Mouse (Mus musculus) kidney, adult 8-10 months (tissue): Measurements from ENCODE around the gene Nudt16.
A peak's percentile ranks its signal among the peaks of the same experiment; 100 is the strongest.
"Not testable (repeated sequence)": the region's sequence is repeated elsewhere in the genome, so short reads cannot be mapped to it uniquely, and the experiment has no call there.

Source experiments
- DNase-seq, 2 experiments: peaks; one replicate each; pipeline ENCODE4 v3.0.0; 2022

Gene Nudt16

DNA sequence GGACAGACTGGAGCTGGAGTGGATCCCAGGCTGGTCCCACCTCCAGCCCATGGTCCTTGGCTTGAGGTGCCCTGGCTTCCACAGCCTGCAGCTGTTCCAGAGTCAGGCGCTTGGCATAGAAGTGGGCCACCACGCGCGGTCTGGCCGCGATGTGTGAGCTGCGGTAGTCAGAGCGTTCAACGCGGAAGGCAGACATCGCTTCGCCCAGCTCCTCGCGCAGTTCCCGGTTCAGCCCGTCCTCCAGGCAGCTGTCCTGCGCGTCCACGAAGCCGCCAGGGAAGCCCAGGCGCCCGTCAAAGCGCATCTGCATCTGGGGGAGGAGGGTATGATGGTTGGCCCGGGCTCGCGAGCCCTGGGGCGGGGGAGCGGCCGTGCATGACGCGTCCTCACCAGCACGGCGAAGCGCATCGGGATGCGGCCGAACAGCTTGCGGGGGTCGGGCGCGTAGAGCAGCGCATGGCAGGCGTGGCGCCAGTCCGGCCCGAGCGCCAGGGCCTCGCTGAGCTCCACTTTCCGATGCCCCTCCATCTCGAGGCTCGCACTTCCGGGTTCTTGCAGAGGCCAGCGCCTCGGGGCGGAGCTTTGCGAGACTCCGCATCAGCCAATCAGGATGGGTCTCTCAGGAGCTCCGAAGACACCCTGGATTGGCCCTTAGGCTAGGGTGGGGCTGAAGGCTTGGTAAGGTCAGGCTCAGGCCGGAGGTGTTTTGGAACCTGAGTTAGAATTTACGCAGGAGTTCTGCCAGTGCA, at the start of gene Nudt16:
Nudt16 (minus strand) TSS at position 572 of the 749 bp plus-strand sequence.
- peak; percentile 91 to 92 for DNase-seq

DNA sequence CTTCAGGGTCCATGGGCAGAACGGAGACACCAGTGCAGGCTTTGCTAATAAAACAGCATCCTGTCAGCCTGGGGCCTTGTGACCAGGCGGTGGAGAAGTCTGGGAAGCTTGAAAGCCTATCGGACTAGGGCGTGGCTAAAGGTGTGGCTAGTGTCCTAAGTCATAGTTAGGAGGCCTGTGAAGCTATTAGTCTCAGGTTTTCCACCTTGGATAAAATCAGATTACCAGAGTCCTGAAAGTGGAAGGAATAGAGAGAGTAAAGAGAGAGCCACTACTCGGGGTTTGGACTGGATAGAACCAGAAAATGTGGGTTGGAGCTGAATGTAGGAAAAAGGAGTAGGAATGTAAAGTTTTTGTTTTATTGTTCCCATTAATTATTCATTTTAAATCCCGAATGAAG, 13.4 kb upstream of the Nudt16 start, which contains the start of gene 1700080E11Rik:
1700080E11Rik (minus strand) TSS at position 101 of the 400 bp plus-strand sequence.
- DNase-seq, result no peak

DNA sequence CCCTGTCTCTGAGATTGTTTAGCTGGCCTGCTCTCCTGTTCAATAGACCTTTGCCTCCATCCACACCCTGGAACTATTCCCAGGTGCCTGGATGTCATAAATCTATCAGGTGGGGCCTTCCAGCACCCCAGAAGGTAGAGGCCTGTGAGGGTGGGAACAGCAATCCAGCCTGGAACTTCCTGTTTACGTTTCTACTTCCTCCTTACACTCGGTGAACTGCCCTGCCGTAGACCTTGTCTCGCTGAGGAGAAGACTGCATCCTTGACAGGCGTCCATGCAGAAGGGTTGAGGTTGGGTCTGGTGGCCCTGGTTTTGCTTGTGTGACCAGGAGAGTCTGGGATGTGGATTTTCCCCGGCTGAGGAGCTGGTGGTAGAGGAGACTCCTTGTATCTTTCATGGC, 7.6 kb upstream of the Nudt16 start:
- no peak for DNase-seq

DNA sequence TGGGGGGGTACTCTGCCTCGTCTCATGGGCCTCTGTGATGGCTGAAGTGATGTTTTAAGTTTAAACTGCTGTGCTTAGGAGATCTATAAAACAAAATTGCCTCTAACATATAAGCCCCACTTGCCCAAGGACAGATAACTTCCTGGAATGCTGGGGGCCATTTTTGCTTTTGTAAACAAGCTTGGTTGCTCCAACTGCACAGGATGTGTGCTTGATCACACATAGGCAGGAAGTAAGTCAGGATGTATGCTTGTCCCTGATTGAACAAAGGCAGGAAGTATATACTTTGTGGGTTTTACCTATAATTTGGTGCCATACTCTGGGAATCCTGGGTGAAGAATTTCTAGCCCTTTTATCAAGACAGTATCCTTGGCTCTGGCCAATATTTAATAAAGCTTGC, 4.8 kb upstream of the Nudt16 start:
- DNase-seq, result no peak

DNA sequence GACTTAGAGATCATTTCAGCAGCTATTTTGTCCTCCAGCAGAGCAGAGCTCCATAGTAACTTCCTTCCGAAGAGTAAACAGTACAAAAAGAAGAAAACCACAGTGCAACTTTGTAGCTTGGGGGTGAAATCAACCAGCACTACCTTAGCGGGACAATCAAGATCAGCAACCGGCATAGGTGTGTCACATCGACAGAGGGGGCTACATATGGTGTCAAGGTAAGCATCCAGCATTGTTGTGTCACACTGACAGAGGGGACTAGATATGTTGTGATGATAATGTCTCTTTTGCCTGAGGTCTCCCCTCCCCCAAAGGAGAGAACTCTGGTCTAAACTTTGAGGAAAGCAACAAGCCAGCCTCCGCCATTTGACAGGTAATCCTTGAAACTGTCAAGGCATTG, 2.9 kb upstream of the Nudt16 start:
- no peak for DNase-seq

DNA sequence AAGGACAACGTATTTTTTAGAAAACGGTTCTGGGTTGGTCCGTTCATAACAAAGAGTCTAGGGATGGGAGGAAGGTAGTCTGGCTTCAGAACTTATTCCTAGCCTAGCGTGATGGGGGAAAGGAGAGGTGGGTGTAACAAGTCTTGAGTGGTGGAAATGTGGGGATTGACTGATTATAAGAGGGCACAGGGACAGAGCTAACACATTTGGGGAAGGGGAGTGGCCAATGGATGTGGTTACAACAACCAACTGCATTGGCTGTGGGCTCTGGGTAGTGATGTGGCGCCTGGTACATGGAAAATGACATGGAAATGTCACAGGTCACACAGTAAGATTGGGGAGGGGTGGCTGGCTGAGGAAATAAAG, 361 bp upstream of the Nudt16 start:
- no peak for DNase-seq

DNA sequence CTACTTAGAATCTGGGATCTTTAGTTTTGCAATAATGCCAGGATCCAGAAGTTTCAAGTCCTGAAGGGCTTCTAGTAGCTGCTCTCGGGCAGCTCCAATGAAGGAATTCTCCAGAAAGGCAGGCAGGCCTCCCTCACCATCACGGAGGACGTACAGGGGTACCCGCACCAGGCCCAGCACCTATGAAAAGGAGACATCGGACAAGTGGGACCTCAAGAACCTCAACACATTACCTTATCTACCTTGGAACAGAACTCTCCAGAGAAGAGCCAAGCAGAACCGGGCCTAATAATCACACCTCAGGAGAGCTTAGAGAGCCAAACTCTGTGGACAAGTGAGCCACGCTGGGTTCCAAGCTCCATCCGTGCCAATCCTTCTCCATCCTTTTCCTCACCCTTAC, 1.3 kb downstream of the Nudt16 start:
- no peak for DNase-seq

DNA sequence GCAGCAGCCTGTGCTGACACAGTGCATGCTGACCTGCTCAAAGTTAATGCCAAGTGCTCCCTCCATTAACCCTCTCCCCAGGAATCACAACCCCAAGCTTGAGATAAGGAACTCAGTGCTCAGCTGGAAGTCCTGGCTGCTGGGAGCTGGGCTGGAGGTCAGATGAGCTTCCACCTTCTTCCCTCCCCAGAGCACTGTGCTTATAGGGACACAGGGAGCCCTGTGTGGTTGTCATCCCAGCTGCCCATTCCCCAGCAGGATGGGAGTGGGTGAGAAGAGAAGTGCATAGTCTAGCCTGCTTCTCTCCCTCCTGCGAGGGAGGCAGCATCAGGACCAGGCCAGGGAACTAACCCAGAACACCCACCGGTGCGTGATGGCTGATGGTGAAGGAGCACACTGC, 6.4 kb downstream of the Nudt16 start:
- DNase-seq, result not testable (repeated sequence)

DNA sequence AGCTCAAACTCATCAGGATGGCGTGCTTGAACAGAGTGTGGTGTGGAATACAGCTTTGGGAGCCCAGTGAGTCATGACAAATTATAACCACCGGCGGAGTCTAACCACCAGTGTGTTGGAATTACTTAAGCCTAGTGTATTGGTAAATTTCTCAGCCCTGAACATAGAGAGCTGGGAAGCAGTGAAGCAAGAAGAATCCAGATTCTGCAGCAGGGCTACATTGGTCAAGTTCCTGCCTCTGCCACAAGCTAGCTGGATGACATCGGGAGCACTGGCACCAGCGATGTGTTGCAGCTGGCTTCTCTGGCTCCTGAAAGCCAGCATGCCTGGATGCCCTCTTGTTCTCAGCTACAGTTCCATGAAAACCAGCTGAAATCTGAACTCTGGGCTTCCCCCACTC, 27.7 kb downstream of the Nudt16 start:
- no peak for DNase-seq

DNA sequence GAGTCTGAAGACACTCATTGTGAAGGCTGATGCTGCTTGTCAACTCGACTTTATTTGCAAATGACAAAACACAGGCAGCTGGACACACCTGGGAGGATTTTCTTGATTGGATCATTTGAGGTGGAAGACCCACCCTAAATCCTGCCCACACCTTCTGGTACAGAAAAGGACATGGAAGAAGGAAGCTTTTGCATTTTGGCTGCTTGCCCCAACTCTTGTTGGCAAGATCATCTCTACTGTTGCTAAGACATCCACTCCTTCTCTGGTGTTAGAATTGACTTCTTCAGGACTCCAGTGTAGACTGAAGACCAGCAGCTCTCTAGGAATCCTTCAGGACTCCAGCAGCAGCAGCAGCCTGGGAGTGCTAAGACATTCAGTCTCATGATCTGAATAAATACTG, 29.7 kb downstream of the Nudt16 start:
- no peak for DNase-seq

DNA sequence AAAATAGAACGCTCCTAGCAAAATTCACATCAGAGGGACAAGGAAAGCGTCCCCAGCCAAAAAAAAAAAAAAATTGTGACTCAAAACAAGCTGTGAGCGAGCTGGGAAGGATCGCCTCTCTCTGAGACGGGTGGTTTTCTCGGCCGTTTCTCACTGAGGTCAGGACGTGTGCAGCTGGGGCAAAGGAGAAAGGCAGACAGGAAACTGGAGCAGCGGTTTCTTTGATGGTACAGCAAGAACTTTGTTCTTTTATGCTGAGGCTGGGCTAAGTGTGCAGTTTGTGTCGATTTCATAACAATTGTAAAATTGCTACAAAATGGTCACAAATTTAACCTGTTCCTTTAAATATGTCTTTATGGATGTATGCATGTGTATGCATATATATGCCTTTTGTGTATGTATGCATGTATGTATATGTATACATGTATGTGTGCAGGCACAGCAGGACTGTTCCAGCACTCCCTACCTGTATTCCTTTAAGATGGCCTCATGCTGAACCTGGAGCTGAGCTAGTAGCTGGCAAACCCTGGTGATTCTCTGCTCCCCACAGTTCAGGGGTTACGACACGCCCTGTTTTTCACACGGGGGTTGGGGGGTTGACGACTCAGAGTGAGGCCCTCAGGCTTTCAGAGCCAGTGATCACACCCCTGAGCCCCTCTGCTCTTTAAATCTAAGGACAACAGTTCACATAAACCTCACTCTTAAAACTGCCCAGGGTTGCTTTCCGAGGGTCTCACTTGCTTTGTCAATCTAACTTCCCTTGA, 30.6 kb downstream of the Nudt16 start:
- DNase-seq, result no peak

DNA sequence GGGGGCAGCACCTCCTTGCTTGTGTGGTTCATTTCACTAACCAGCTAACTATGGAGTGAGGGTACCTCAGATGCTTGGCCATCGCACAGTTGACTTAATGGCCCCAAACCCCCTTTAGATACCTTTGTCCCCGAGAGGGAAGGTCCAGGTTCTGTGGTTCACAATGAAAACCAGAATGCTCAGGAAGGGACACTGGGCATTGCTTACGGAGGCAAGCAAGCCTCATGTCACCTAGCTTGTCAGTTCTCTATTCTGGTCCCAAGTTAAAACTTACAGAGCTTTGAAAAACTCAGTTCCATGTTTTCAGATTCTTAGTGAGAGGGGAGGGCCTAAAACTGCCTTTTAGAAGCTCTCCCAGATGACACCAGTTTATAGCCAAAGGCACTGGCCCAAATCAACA, 51.4 kb downstream of the Nudt16 start:
- DNase-seq, result no peak
